Mouse (Mus musculus) adrenal gland, postnatal 36 days (tissue): ENCODE results near the gene Sept4. TPM values are rescaled to one million over a fixed set of nuclear protein-coding genes. Genes with fewer than 3 reads are reported as not detected.

Source experiments
- DNase-seq, 2 experiments: peaks; one replicate each; pipeline ENCODE4 v3.0.0; 2021; ENCODE audit warnings: mixed read lengths in 1 of 2
- total RNA-seq, 2 experiments: library from RNA; stranded (reverse); gene quantifications; 2 replicates each; pipeline ENCODE4 v1.2.3; 2021

Gene Sept4
- total RNA-seq, 2 experiments from 2014 or later = 33.2 to 41.3 TPM

DNA sequence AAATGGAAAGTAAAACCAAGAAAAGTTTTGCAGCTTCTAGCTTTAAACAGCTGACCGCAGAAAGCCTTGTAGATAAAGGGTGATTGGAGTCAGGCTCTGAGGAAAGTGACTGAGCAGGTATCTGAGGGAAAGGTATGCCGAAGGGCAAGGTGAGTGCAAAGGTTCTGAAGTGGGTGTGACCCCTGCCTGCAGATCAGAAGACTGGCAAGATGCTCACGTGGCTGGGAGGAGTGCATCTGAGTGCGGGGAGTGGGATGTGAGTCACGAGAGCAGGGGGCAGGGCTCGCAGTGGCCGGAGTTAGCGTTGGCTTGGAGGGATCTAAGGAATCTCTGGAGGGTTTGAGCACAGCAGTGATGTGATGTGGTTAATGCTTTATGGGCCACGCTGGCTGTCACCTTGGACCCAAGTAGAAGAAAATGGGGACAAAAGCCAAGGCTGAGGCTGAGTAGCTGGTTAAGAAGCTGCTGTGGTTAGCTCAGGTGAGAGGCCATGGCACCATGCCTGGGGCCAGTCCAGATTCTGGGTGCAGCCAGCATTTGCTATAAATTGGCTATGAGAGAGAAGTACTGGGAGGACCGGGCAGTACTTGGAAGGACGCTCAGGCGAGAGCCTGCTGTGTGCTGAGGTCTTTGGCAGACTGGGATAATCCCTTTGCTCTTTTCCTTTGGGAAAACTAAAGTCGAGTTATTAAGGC lies 30.8 kb downstream of the Sept4 start:
- peak in 1 of 2 experiments; percentile 31 for DNase-seq

DNA sequence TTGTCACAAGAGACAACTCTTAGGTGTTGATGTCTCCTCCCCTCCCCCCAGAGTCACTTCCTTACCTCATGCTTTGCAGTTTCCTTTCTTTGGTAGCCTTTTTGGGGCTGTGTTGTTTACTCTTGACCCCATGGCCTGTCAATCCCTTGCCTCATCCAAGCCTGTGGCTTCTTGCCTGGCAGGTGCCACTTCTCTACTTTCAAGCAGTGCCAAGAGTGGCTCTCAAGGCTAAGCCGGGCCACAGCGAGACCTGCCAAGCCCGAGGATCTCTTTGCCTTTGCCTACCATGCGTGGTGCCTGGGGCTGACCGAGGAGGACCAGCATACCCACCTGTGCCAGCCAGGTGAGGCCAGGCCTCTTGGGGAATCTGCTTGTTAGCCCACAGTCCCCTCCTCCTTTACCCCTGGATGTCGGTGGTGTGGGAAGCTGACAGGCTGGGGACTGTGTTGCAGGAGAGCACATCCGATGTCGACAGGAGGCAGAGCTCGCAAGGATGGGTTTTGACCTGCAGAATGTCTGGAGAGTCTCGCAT lies 31.7 kb downstream of the Sept4 start:
- DNase-seq = no peak

DNA sequence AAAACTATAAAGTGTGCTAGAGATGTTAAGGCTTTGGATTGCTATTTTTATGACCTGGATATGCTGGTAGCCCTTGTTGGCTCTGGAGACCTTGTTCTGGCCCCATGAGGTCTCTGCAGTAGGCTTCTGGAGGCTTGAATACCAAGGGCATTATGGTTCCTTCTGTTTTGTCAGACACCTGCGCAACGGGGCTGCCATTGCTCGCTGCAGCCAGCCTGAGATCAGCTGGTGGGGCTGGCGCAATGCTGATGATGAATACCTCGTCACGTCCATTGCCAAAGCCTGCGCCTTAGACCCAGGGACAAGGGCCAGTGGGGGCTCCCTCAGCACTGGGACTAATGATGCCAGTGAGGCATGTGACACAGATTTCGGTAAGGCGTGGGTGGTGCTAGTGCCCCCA lies 33.5 kb downstream of the Sept4 start:
- DNase-seq = no peak

DNA sequence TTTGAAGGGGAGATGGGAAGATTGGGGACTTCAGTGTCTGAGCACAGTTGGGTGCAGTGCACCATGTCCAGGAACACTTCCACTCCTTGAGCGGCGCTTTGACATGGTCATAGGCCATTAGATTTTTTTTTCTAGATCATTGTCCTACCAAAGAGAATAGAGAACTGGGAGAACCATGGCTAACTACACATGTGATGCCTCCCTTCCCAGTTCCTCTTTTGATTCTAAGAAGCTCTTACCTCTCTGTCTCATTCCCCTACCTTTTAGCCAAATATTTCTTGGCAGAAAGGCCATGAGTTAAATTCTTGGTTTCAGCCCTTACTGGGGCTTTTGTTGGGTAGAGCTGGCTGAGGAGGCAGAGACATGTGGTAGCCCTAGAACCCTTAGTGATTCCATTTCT lies 34.9 kb downstream of the Sept4 start:
- DNase-seq = no peak

DNA sequence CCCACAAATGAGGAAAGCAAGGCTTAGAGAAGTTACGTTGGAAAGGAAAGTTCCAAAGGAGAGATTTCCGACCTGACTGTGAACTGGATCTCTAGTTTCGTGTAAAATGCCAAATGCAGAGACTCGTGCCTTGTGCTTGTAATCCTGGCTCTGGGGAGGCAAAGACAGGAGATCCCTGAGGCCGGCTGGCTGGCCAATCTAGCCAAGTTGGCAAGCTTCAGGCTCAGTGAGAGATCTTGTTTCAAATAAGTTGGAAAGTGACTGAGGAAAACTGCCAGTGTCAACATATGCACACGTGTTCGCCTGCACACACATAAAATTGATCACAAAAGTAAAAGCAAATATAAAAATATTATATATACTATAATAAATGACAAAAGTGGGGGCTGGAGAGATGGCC lies 40.6 kb downstream of the Sept4 start:
- DNase-seq = peak in 1 of 2 experiments; percentile 30

DNA sequence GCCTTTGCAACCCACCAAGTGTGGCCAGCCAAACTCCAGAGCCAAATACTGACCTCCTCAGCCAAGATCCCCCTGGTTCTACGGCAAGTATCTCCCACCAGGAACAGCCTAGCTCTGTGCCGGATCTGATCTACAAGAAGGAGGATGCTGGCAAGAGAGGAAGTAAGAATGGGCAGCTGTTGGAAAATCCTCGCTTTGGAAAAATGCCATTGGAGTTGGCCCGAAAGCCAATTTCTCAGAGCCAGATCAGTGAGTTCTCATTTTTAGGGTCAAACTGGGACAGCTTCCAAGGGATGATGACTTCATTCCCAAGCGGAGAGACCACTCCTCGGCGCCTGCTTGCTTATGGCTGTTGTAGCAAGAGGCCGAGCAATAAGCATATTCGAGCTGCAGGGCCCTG lies 42.8 kb downstream of the Sept4 start:
- no peak for DNase-seq

DNA sequence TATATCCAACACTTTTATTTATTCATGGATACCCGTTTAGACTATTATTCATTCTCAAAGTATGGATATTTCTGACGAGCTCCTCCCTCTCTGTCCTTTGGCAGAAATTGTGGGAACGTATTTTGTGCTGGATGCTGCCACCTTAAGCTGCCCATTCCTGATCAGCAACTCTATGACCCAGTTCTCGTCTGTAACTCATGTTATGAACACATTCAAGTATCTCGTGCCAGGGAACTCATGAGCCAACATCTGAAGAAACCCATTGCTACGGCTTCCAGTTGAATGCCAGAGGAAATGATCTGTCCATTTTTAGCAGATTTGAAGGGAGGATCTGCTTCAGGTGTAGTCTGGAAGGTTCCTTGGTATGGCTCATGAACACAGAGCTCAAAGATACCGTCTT lies 45.3 kb downstream of the Sept4 start:
- no peak for DNase-seq

DNA sequence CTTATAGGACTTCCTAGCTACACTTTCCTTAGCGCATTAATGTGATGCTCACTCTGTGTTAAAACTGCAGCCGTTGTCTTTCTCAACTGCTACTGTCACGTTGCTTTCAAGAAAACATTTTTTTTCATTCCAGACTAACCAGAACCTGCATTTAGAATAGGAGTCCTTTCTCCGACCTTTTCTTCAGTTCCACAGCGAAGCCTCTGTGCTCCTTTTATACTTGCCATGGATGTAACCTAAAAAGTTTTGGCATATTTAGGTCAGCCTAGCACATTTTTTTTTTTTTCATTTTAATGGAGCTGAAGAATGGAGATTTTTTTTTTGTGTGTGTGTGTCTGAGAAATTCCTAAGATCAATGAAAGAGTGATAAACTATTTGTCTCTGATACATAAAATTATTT lies 46.8 kb downstream of the Sept4 start:
- no peak for DNase-seq

DNA sequence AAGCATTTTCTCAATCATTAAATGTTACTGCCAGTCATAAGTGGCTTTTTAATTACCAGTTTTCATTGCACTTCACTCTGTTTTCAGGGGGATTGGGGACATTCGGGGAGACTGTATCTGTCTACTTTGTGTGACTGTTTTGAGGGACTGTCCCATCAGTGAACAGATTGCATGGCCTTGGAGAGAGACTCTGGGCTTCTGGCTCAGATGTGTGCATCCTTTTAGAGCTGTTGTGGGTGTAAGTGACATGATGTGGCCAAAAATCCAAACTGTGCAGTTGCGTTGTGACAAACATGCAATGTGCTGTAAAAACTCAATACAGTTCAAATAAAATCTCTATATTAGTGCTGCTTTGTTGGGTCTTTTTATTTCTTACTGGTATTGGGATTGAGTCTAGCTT lies 47.2 kb downstream of the Sept4 start:
- no peak for DNase-seq

DNA sequence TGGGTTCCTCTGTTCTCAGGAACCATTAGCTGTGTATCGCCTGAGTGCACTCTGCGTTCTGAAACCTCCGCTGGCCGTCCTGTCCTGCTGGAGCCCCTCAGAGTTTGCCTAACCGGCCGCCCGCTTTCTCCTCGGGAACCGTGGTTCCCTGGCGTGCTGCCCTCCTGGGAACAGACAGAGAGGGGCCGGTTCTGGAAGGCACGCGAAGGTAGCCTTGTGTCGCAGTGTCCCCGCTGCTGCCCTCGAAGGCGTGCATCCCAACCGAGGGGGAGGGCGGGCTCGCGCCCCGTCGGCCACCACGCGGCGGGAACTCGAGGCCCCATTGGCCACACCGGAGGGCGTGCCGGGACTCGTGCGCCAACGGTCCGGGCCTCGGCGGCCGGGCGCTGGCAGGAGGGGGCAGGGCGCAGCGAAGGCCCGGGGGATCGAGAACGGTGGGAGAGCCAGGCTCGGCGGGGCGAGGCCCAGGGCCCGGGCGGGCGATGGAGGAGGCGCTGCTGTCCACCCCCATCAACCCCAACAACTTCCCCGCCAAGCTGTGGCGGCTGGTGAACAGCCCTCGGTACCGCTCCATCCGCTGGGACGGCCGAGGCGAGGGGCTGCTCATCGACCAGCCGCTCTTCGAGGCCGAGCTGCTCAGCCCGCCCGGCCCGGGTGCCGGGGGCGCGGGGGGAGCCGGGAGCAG lies 48.2 kb downstream of the Sept4 start, which contains the start of gene Hsf5:
TSS of gene Hsf5 (plus strand) at position 375 of the 685 bp plus-strand sequence.
- no peak for DNase-seq

DNA sequence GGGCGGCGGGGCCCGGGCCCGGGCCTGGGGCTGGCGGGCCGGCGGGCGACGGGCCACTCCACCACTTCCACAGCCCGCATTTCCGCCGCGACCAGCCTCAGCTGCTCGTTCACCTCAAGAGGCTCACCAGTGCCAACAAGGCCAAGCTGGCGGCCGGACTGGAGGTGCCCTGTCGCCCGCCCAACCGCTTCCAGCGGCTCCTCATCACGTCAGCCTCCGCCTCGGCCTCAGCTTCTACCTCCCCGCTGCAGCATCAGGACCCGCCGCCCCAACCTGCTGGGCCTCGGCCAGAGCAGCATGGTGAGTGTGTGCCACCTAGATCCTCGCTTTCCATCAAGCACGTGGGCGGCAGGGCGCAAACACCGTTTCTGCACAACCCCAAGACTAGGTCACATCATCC lies 48.9 kb downstream of the Sept4 start:
- DNase-seq = no peak

DNA sequence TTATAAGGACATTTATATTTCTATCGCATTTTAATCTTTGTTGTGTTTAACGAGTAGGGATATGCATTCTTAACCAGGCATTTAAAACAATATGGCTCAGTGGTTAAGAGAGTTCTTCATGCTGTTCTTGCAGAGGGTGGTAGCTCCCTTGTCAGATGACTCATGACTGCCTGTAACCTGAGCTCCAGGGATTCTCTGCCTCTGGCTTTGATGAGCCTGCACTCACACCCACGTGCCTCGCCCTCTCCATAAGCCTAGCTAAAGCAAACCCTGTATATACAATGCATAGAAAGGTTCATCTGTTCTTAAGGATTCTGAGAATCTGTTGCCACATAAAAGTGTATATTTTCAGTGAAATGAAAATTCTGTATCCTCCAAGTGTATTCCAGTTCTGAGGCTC lies 54.5 kb downstream of the Sept4 start:
- no peak for DNase-seq

DNA sequence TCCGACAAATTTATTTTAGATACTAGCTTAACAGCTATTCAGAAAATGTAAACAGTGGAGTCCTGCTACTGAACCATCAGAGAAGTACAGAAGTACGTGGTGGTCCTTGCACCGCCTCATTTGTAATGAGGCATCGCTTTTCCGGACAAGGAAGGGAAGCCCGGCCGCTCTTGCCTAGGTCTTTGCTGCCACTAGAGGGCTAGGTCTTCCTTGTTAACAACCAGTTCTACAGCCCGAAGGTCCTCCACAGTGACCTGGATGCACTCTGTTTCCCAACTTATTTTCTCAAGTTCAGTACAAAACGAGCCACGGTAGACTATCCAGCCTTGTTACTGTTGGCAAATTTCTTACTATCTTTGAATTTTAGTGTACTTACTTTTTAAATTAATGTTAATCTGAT lies 61.2 kb downstream of the Sept4 start:
- DNase-seq = peak; percentile 49 to 66

DNA sequence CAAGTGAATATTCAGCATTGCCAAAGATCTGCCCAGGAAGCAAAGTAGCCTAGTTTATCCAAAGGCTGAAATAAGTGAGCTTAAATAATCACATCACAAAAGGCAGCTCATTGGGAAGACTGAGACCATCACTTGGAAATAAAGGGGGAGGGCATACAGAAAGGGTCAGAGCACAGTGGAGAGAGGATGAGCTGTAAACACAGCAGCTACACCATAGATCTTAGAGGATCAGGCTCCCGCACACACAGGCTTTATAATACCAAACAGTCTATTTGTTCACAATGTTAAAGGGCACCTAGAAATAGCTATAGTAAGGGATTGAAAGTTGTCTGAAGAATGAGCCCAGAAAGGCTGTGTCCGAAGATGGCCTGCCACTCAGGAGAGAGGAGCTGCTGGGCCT lies 70.1 kb downstream of the Sept4 start:
- no peak for DNase-seq

DNA sequence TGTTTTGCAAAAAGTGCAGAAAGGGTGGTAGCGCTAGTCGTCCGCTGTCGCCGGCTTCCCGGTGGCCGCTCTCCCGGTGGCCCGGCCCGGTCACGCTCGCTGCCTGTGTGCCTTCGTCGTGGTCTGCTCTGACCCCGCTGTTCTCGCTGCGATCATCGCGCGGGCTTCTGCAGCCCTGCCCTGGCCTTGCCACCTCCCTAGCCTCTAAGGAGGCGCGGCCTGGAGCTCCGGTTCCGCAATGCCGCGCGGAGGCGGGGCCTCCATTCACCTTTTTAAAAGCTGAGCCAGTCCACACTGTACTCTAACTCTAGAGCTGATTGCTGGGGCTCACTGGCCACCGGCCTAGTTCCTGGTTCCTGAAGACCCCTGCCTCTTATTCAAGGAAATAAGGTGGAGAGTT lies 70.5 kb downstream of the Sept4 start:
- DNase-seq = peak; percentile 85 to 88

Other genes with a start within 250 kb of the Sept4 start
- gene Ppm1e, start 209.9 kb upstream of the Sept4 start, total RNA-seq = 10 to 100 TPM; 22.2 to 26.7 TPM
- gene Rad51c, start 163.9 kb upstream of the Sept4 start, total RNA-seq = 1 to 10 TPM; 2.0 to 3.1 TPM
- under 1 TPM; 0.36 to 0.95 TPM for gene Tex14, start 163.8 kb upstream of the Sept4 start, total RNA-seq
- not detected for gene Gm11492, start 2.2 kb upstream of the Sept4 start, total RNA-seq
- gene Mtmr4, start 23.3 kb downstream of the Sept4 start, total RNA-seq = 10 to 100 TPM; 26.1 to 31.4 TPM
- gene Hsf5, start 48.3 kb downstream of the Sept4 start, total RNA-seq = under 1 TPM in 1 of 2 experiments, not detected in 1; 0.13 TPM
- 1 to 10 TPM; 6.2 to 8.9 TPM for gene Rnf43, start 93.8 kb downstream of the Sept4 start, total RNA-seq
- gene Supt4a, start 168.6 kb downstream of the Sept4 start, total RNA-seq = 10 to 100 TPM; 60.5 to 90.0 TPM
- 1 to 10 TPM; 3.5 to 5.0 TPM for gene Tspoap1, start 191.6 kb downstream of the Sept4 start, total RNA-seq
- under 1 TPM in 1 of 2 experiments, not detected in 1; 0.40 TPM for gene Mpo, start 224.7 kb downstream of the Sept4 start, total RNA-seq